In the genomic region with DNA sequence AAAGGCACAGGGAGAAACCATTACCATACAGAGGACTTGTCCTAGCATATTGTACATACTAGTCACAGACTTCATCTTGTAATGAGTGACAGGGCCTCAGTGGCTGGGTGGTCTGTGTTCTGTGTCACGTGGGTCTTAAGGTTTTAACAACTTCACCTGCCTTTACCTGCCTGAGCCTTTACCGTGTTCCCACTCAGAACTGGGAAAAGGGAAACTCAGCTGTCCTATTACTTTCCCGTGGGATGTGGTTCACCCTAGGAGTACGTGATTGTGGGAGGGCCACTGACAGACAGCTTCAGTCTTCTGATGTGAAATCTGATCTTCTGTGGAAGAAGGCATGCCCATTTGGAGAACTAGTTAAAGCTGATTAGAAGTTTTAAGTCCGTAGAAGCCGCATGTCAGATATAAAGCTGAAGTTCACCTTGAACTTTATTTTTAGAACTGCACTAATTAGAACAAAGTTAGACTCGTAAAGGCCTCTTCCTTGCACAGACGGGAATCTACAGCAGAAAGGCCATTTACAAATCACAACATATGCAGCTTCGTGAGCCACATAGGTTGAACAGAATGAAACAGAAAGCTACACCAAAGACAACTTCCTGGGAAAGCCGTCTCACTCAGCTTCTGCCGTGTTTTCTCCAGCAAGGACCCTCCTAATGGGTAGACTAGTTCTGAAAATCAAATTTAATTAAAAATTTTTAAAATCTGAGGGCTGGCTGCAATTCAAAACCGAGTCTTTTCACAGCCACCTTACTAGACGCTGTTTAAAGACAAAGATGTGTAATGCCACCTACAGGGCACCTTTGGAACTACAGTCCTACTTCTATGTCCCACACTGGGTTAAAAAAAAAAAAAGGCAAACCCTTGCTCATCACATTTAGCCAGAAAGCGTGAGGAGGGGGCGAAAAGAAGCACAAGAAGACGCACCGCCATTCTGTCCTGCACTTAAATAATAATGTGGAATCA, we compare ENCODE assay signal across 8 mouse cellular contexts. TPM values are rescaled to one million over a fixed set of nuclear protein-coding genes. Genes with fewer than 3 reads are reported as not detected.
DNase-seq lines count a peak whose midpoint lies in the region; ATAC-seq and TF ChIP-seq lines count a peak whose summit lies in the region.

No protein-coding gene starts in this region.

- no peak for DNase-seq in heart, embryonic 10.5 days (ENCODE audit: low spot score)
- peak; percentile 90 for DNase-seq in kidney, adult 9 months
- DNase-seq in limb, embryonic 14.5 days (ENCODE audit: low spot score), result peak; percentile 98
- peak; percentile 93 for DNase-seq in splenic B cell, adult 2 months (ENCODE audit: low read depth, low spot score)

- peaks cover 32% of the 10 kb centered on the region for H3K36me3 ChIP-seq in embryonic facial prominence, embryonic 15.5 days
- peaks cover 35% of the 10 kb centered on the region for H3K36me3 ChIP-seq in heart, embryonic 10.5 days
- peaks cover 29% of the 10 kb centered on the region for H3K36me3 ChIP-seq in limb, embryonic 14.5 days (ENCODE audit: control insufficient read depth, insufficient read depth, low read length)
- H3K36me3 ChIP-seq in midbrain, embryonic 16.5 days (ENCODE audit: control insufficient read depth, insufficient read depth, low read length), result peaks cover 8% of the 10 kb centered on the region
- H3K36me3 ChIP-seq in splenic B cell, adult 2 months (ENCODE audit: control insufficient read depth, insufficient read depth, low read length, poor library complexity, severe bottlenecking), result peaks cover 8% of the 10 kb centered on the region

- no peaks in the 10 kb centered on the region for H3K27me3 ChIP-seq in embryonic facial prominence, embryonic 15.5 days
- H3K27me3 ChIP-seq in heart, embryonic 10.5 days (ENCODE audit: insufficient read depth, poor library complexity, severe bottlenecking), result no peaks in the 10 kb centered on the region
- no peaks in the 10 kb centered on the region for H3K27me3 ChIP-seq in limb, embryonic 14.5 days (ENCODE audit: control insufficient read depth, insufficient read depth, low read length)
- no peaks in the 10 kb centered on the region for H3K27me3 ChIP-seq in midbrain, embryonic 16.5 days (ENCODE audit: control insufficient read depth, insufficient read depth, low read depth, low read length)
- H3K27me3 ChIP-seq in splenic B cell, adult 2 months (ENCODE audit: control insufficient read depth, insufficient read depth, low read length, poor library complexity, severe bottlenecking), result no peaks in the 10 kb centered on the region

- 0 out of 2 replicates have a peak, but pooled peaks have one; percentile 19 for TF ChIP-seq CTCF in bone marrow, adult 2 months (IDR thresholded peaks at IDR 0.05; ENCODE audit: control insufficient read depth, insufficient read depth, low read length)

- no peaks in the 10 kb centered on the region for H3K9me3 ChIP-seq in embryonic facial prominence, embryonic 15.5 days (replicated peaks)
- H3K9me3 ChIP-seq in heart, embryonic 10.5 days, result no peaks in the 10 kb centered on the region
- no peaks in the 10 kb centered on the region for H3K9me3 ChIP-seq in limb, embryonic 14.5 days (ENCODE audit: control insufficient read depth, low read length)
- H3K9me3 ChIP-seq in midbrain, embryonic 16.5 days (replicated peaks; ENCODE audit: control insufficient read depth, low read length, poor library complexity, severe bottlenecking), result no peaks in the 10 kb centered on the region

- WGBS in bone marrow, adult 2 months, result 23% methylated on average over 17 of the region's 17 CpGs
- WGBS in embryonic facial prominence, embryonic 15.5 days, result 12% methylated on average over 17 of the region's 17 CpGs
- 29% methylated on average over 17 of the region's 17 CpGs for WGBS in heart, embryonic 10.5 days
- 12% methylated on average over 17 of the region's 17 CpGs for WGBS in limb, embryonic 14.5 days
- 25% methylated on average over 17 of the region's 17 CpGs for WGBS in midbrain, embryonic 16.5 days

- no peak overlapping the region for H3K27ac ChIP-seq in bone marrow, adult 2 months (ENCODE audit: control insufficient read depth, insufficient read depth, low read depth, low read length, poor library complexity)
- H3K27ac ChIP-seq in embryonic facial prominence, embryonic 15.5 days (replicated peaks), result peak overlapping the region; percentile 79
- peak overlapping the region; percentile 45; the same call in 1 of the 2 replicates for H3K27ac ChIP-seq in heart, embryonic 10.5 days
- peak overlapping the region; percentile 16; the same call in 1 of the 2 replicates for H3K27ac ChIP-seq in limb, embryonic 14.5 days (replicated peaks; ENCODE audit: low read depth, low read length)
- no peak overlapping the region for H3K27ac ChIP-seq in midbrain, embryonic 16.5 days (ENCODE audit: low read length)

- TF ChIP-seq POLR2A in bone marrow, adult 2 months (IDR thresholded peaks at IDR 0.05; ENCODE audit: borderline replicate concordance, control insufficient read depth, low read depth, low read length), result no peak
- TF ChIP-seq POLR2A in limb, embryonic 14.5 days (IDR thresholded peaks at IDR 0.05; ENCODE audit: borderline replicate concordance, extremely low read depth, insufficient read depth, insufficient read length), result no peak

- no peaks in the 10 kb centered on the region; the same call in 1 of the 2 replicates for H3K4me1 ChIP-seq in bone marrow, adult 2 months (ENCODE audit: control insufficient read depth, insufficient read depth, low read length)
- H3K4me1 ChIP-seq in embryonic facial prominence, embryonic 15.5 days, result peaks cover 22% of the 10 kb centered on the region
- 0 out of 2 replicates have a peak, but pooled peaks cover 2% of the 10 kb centered on the region for H3K4me1 ChIP-seq in heart, embryonic 10.5 days
- peaks cover 4% of the 10 kb centered on the region; the same call in 1 of the 2 replicates for H3K4me1 ChIP-seq in limb, embryonic 14.5 days (ENCODE audit: control insufficient read depth, insufficient read depth, low read length)
- peaks cover 7% of the 10 kb centered on the region; the same call in 1 of the 2 replicates for H3K4me1 ChIP-seq in midbrain, embryonic 16.5 days (ENCODE audit: control insufficient read depth, insufficient read depth, low read length)

- H3K4me3 ChIP-seq in bone marrow, adult 2 months (replicated peaks; ENCODE audit: control insufficient read depth, low read depth, low read length), result peak overlapping the region; percentile 48
- peak overlapping the region; percentile 40 for H3K4me3 ChIP-seq in embryonic facial prominence, embryonic 15.5 days (replicated peaks)
- peak overlapping the region; percentile 46 for H3K4me3 ChIP-seq in heart, embryonic 10.5 days
- H3K4me3 ChIP-seq in limb, embryonic 14.5 days (replicated peaks; ENCODE audit: low read length), result peak overlapping the region; percentile 29
- peak overlapping the region; percentile 13; the same call in 1 of the 2 replicates for H3K4me3 ChIP-seq in midbrain, embryonic 16.5 days (ENCODE audit: low read depth, low read length)

- ATAC-seq in CD4-positive, CD25-positive, alpha-beta regulatory T cell, adult 4 months, result peak; percentile 90
- ATAC-seq in embryonic facial prominence, embryonic 15.5 days (ENCODE audit: insufficient number of reproducible peaks, low FRiP score, low TSS enrichment, low read depth), result peak; percentile 64
- ATAC-seq in limb, embryonic 14.5 days (ENCODE audit: low FRiP score, low read depth), result peak; percentile 78
- ATAC-seq in midbrain, embryonic 16.5 days, result peak; percentile 77

- H3K4me2 ChIP-seq in embryonic facial prominence, embryonic 15.5 days (replicated peaks), result peak overlapping the region; percentile 49
- peak overlapping the region; percentile 50 for H3K4me2 ChIP-seq in limb, embryonic 14.5 days (replicated peaks; ENCODE audit: low read depth, low read length, severe bottlenecking)
- H3K4me2 ChIP-seq in midbrain, embryonic 16.5 days (ENCODE audit: low read length), result peak overlapping the region; percentile 40

- H3K9ac ChIP-seq in embryonic facial prominence, embryonic 15.5 days, result no peak overlapping the region
- peak overlapping the region; percentile 22 for H3K9ac ChIP-seq in limb, embryonic 14.5 days (ENCODE audit: low read depth, low read length, severe bottlenecking)
- peak overlapping the region; percentile 56 for H3K9ac ChIP-seq in midbrain, embryonic 16.5 days (ENCODE audit: low read depth, low read length)

RNA-seq across cellular contexts. Expression of a gene that starts 8.6 kb away (rescaled TPM):
- 10 to 100 TPM in 1 of 2 experiments, 1 to 10 TPM in 1; 9.5 to 11.7 TPM for polyA plus RNA-seq in CD4-positive, CD25-positive, alpha-beta regulatory T cell, adult 4 months (2017; shearing (Covaris generic))
- polyA plus RNA-seq in bone marrow, adult 2 months (2011; ENCODE audit: insufficient read depth, insufficient read length, low replicate concordance, missing spikeins), result 1.6 and 3.0 TPM in 2 replicates
- polyA plus RNA-seq in embryonic facial prominence, embryonic 15.5 days (2015; fragmentation: Nextera tagmentation; extraction: Ambion mirVana), result 29.4 TPM in 2 replicates
- 33.0 and 35.7 TPM in 2 replicates for polyA plus RNA-seq in heart, embryonic 10.5 days (2016; fragmentation: Nextera tagmentation; extraction: Ambion mirVana)
- 15.1 and 21.3 TPM in 2 replicates for polyA plus RNA-seq in limb, embryonic 14.5 days (2012; rRNA removed)
- polyA plus RNA-seq in limb, embryonic 14.5 days (2014; fragmentation: Nextera tagmentation; extraction: Ambion mirVana), result 28.2 and 29.3 TPM in 2 replicates
- 29.7 and 30.5 TPM in 2 replicates for polyA plus RNA-seq in midbrain, embryonic 16.5 days (2015; fragmentation: Nextera tagmentation; extraction: Ambion mirVana)

Comparison
In these comparisons a context has a peak if more than half of its experiments do, and no peak if none do; other contexts are left out.
1. H3K27ac ChIP-seq: peak in embryonic facial prominence, embryonic 15.5 days (single experiment), heart, embryonic 10.5 days (single experiment) and limb, embryonic 14.5 days (single experiment); none in bone marrow, adult 2 months (single experiment) and midbrain, embryonic 16.5 days (single experiment).
2. Peak in every context shown above with its lines, with median percentiles within 50 percentile points of each other: ATAC-seq, H3K4me3 ChIP-seq and H3K4me2 ChIP-seq.